Mouse (Mus musculus): ENCODE results near the gene Btg4. TPM values are rescaled to one million over a fixed set of nuclear protein-coding genes. Genes with fewer than 3 reads are reported as not detected.
A peak's percentile ranks its signal among the peaks of the same experiment; 100 is the strongest.

The Btg4 gene
- total and polyA plus RNA-seq, 3 experiments: not detected

- no peak overlapping the region for H3K4me2 ChIP-seq (ENCODE audit: insufficient read depth, low read depth, poor library complexity, severe bottlenecking)
- no peak overlapping the region for H3K9ac ChIP-seq (ENCODE audit: insufficient read depth, low read depth)
- peaks cover 5 to 20% of the 10 kb centered on the region in 2 experiments; a peak in 2 of 4 replicates for H3K4me1 ChIP-seq (ENCODE audit: control insufficient read depth in 1 of 2, insufficient read depth in 2 of 2)
- H3K9me3 ChIP-seq (replicated peaks; ENCODE audit: low read length): no peaks in the 10 kb centered on the region
- H3K27ac ChIP-seq (ENCODE audit: insufficient read depth, low read depth): no peak overlapping the region
- dilution Hi-C loops (cut with MboI; ENCODE audit: extremely low pct_ligation_motif_present, extremely low pct_unique_long_range_greater_than_20kb, low sequenced_read_pairs): no loop called here
- DNase-seq (ENCODE audit: extremely low read depth): peak; percentile 12
- H3K36me3 ChIP-seq (replicated peaks in 1 of 2; ENCODE audit: control insufficient read depth in 1 of 2, insufficient read depth in 1 of 2, low read length in 1 of 2): no peaks in the 10 kb centered on the region
- H3K79me2 ChIP-seq (replicated peaks; ENCODE audit: control insufficient read depth, extremely low read depth, insufficient read depth, poor library complexity, severe bottlenecking): no peaks in the 10 kb centered on the region
- H3K4me3 ChIP-seq (replicated peaks in 1 of 3; ENCODE audit: low read depth in 2 of 3, low read length in 2 of 3, poor library complexity in 1 of 3): no peak overlapping the region
- peaks cover 2% of the 10 kb centered on the region for H3K27me3 ChIP-seq (replicated peaks)
- in situ Hi-C loops (cut with MboI; ENCODE audit: low pct_ligation_motif_present, low pct_unique_long_range_greater_than_20kb, low sequenced_read_pairs): no loop called here
- TF ChIP-seq BHLHE40 (IDR thresholded peaks at IDR 0.05; ENCODE audit: low read depth, low read length) (no peak), RCOR1 (conservative IDR thresholded peaks at IDR 0.05; ENCODE audit: low read depth, low read length) (no peak), ZKSCAN1 (IDR thresholded peaks at IDR 0.05; ENCODE audit: borderline replicate concordance, low read depth, low read length) (no peak), KAT2A (IDR thresholded peaks at IDR 0.05; ENCODE audit: insufficient replicate concordance, low read length) (no peak), SMC3 (IDR thresholded peaks at IDR 0.05; ENCODE audit: low read depth, low read length) (peak; percentile 34), CTCF (conservative IDR thresholded peaks at IDR 0.05 in 1 of 2, IDR thresholded peaks at IDR 0.05 in 1 of 2; ENCODE audit: low read depth in 2 of 2, low read length in 2 of 2) (peak in 1 of 2 experiments; percentile 53; a peak in 2 of 4 replicates), POLR2A (IDR thresholded peaks at IDR 0.05; ENCODE audit: low read depth, low read length) (no peak), NELFE (IDR thresholded peaks at IDR 0.05; ENCODE audit: low read depth, low read length) (no peak), TBP (conservative IDR thresholded peaks at IDR 0.05; ENCODE audit: low read depth, low read length) (no peak), USF2 (conservative IDR thresholded peaks at IDR 0.05; ENCODE audit: low read depth, low read length) (peak; percentile 17; the same call in 1 of the 2 replicates), POLR2AphosphoS2 (IDR thresholded peaks at IDR 0.05; ENCODE audit: low read depth, low read length) (no peak), CHD2 (IDR thresholded peaks at IDR 0.05; ENCODE audit: low read length) (no peak), IRF4 (IDR thresholded peaks at IDR 0.05; ENCODE audit: low read depth, low read length) (no peak), EP300 (IDR thresholded peaks at IDR 0.05; ENCODE audit: low read length) (no peak), USF1 (IDR thresholded peaks at IDR 0.05; ENCODE audit: low read depth, low read length) (peak; percentile 27; the same call in 1 of the 2 replicates), GABPA (IDR thresholded peaks at IDR 0.05; ENCODE audit: insufficient replicate concordance, low read depth, low read length) (no peak), PAX5 (IDR thresholded peaks at IDR 0.05; ENCODE audit: low read length) (no peak), ETS1 (conservative IDR thresholded peaks at IDR 0.05; ENCODE audit: low read depth, low read length) (no peak), RAD21 (IDR thresholded peaks at IDR 0.05; ENCODE audit: low read depth, low read length) (peak; percentile 30)
Observed at GRCm38 (mm10) chr9:51026952-51027351, 33.7 kb upstream of the Btg4 start.

- TF ChIP-seq IRF4 (IDR thresholded peaks at IDR 0.05; ENCODE audit: low read depth, low read length) (peak; percentile 95), USF1 (IDR thresholded peaks at IDR 0.05; ENCODE audit: low read depth, low read length) (peak; percentile 56), KAT2A (IDR thresholded peaks at IDR 0.05; ENCODE audit: insufficient replicate concordance, low read length) (no peak), ZKSCAN1 (IDR thresholded peaks at IDR 0.05; ENCODE audit: borderline replicate concordance, low read depth, low read length) (no peak), ZMIZ1 (IDR thresholded peaks at IDR 0.05; ENCODE audit: low read depth, low read length) (no peak), TBP (conservative IDR thresholded peaks at IDR 0.05; ENCODE audit: low read depth, low read length) (no peak), BHLHE40 (IDR thresholded peaks at IDR 0.05; ENCODE audit: low read depth, low read length) (peak; percentile 95), JUN (IDR thresholded peaks at IDR 0.05; ENCODE audit: insufficient read depth, low read depth, low read length) (no peak), JUND (conservative IDR thresholded peaks at IDR 0.05; ENCODE audit: low read depth, low read length) (no peak), USF2 (conservative IDR thresholded peaks at IDR 0.05; ENCODE audit: low read depth, low read length) (peak; percentile 48), CHD1 (IDR thresholded peaks at IDR 0.05; ENCODE audit: low read depth, low read length) (no peak), ETS1 (conservative IDR thresholded peaks at IDR 0.05; ENCODE audit: low read depth, low read length) (peak; percentile 54; the same call in 1 of the 2 replicates), EP300 (IDR thresholded peaks at IDR 0.05; ENCODE audit: low read length) (peak; percentile 92)
- no peaks in the 10 kb centered on the region for H3K27me3 ChIP-seq (replicated peaks)
Observed at GRCm38 (mm10) chr9:51030147-51030546, 30.6 kb upstream of the Btg4 start.

More at GRCm38 (mm10) chr9:51030147-51030546, 30.6 kb upstream of the Btg4 start:
- Histone ChIP-seq H3K4me2 (ENCODE audit: insufficient read depth, low read depth, poor library complexity, severe bottlenecking) (peak overlapping the region; percentile 38; the same call in 1 of the 2 replicates), H3K79me2 (replicated peaks; ENCODE audit: control insufficient read depth, extremely low read depth, insufficient read depth, poor library complexity, severe bottlenecking) (no peaks in the 10 kb centered on the region), H3K4me3 (replicated peaks in 1 of 3; ENCODE audit: low read depth in 2 of 3, low read length in 2 of 3, poor library complexity in 1 of 3) (no peak overlapping the region), H3K4me1 (ENCODE audit: control insufficient read depth in 1 of 2, insufficient read depth in 2 of 2) (peaks cover 13 to 52% of the 10 kb centered on the region in 2 experiments; a peak in 3 of 4 replicates), H3K27ac (ENCODE audit: insufficient read depth, low read depth) (no peak overlapping the region), H3K9me3 (replicated peaks; ENCODE audit: low read length) (no peaks in the 10 kb centered on the region), H3K36me3 (replicated peaks in 1 of 2; ENCODE audit: control insufficient read depth in 1 of 2, insufficient read depth in 1 of 2, low read length in 1 of 2) (no peaks in the 10 kb centered on the region), H3K9ac (ENCODE audit: insufficient read depth, low read depth) (no peak overlapping the region)
- dilution Hi-C loops (cut with MboI; ENCODE audit: extremely low pct_ligation_motif_present, extremely low pct_unique_long_range_greater_than_20kb, low sequenced_read_pairs): no loop called here
- in situ Hi-C loops (cut with MboI; ENCODE audit: low pct_ligation_motif_present, low pct_unique_long_range_greater_than_20kb, low sequenced_read_pairs): no loop called here
- peak; percentile 82 for DNase-seq (ENCODE audit: extremely low read depth)

All from CH12.LX (cell line).